Mouse (Mus musculus) C2C12 (cell line): Measurements from ENCODE around the gene Leo1.

ENCODE experiments used
- CEBPB ChIP-seq: IDR thresholded peaks from one replicate; pipeline ENCODE4 v1.6.1; 2011; ENCODE audit warnings: low read depth, mild to moderate bottlenecking, control low read depth, moderate library complexity
- CTCF ChIP-seq: IDR thresholded peaks from one replicate; pipeline ENCODE4 v1.5.1; 2011; ENCODE audit not compliant: control insufficient read depth, insufficient read depth, insufficient read length
- FOSL1 ChIP-seq: IDR thresholded peaks from one replicate; pipeline ENCODE4 v1.8.0; 2011; ENCODE audit warnings: mild to moderate bottlenecking, low read length; ENCODE audit not compliant: poor library complexity, insufficient read depth, severe bottlenecking
- MAX ChIP-seq: IDR thresholded peaks from one replicate; pipeline ENCODE4 v1.6.1; 2011; ENCODE audit warnings: mild to moderate bottlenecking, control low read depth
- MYOD1 ChIP-seq: IDR thresholded peaks from one replicate; pipeline ENCODE4 v1.6.1; 2011; ENCODE audit warnings: low read depth; ENCODE audit not compliant: control insufficient read depth, insufficient read length
- MYOG ChIP-seq: IDR thresholded peaks from one replicate; pipeline ENCODE4 v1.6.1; 2011; ENCODE audit not compliant: control insufficient read depth, insufficient read length; ENCODE audit errors: extremely low read depth
- USF1 ChIP-seq: IDR thresholded peaks from one replicate; pipeline ENCODE4 v1.6.1; 2011; ENCODE audit warnings: low read depth, mild to moderate bottlenecking, control low read depth, moderate library complexity

GRCm38 (mm10) chr9:75444981-75445380 lies 3.7 kb downstream of the Leo1 start:
- TF ChIP-seq MYOG (no peak), CTCF (no peak), USF1 (no peak), MYOD1 (no peak), CEBPB (no peak), MAX (no peak), FOSL1 (no peak)
